Mouse (Mus musculus): Measurements from ENCODE around the gene Rubcn. TPM values are rescaled to one million over a fixed set of nuclear protein-coding genes. Genes with fewer than 3 reads are reported as not detected.

Gene Rubcn
- 17.1 and 20.5 TPM in 2 replicates for polyA plus RNA-seq (2015; fragmentation: Nextera tagmentation; extraction: Ambion mirVana)

GRCm38 (mm10) chr16:32877343-32878156 lies at the start of gene Rubcn, which contains the start of gene Fyttd1:
Rubcn (minus strand) TSS chr16:32877766.
Fyttd1 (plus strand) TSS chr16:32877500.

GRCm38 (mm10) chr16:32913937-32914881 lies 36.6 kb upstream of the Rubcn start, which contains the start of gene Lrch3:
Lrch3 (plus strand) TSS chr16:32914100.

GRCm38 (mm10) chr16:32810321-32810720 lies 67.2 kb downstream of the Rubcn start, which contains the start of gene Smbd1:
Smbd1 (minus strand) TSS chr16:32810477.

GRCm38 (mm10) chr16:32797426-32797689 lies 80.2 kb downstream of the Rubcn start, which contains the start of gene Muc20:
Muc20 (minus strand) TSS chr16:32797435.

Other genes with a start within 250 kb of the Rubcn start
- 14.7 and 16.7 TPM in 2 replicates for gene Tnk2, start 233.9 kb downstream of the Rubcn start, polyA plus RNA-seq (2015; fragmentation: Nextera tagmentation; extraction: Ambion mirVana)
- 0.12 TPM in 2 replicates for gene Muc4, start 141.9 kb downstream of the Rubcn start, polyA plus RNA-seq (2015; fragmentation: Nextera tagmentation; extraction: Ambion mirVana)
- 0.26 and 0.28 TPM in 2 replicates for gene Muc20, start 80.3 kb downstream of the Rubcn start, polyA plus RNA-seq (2015; fragmentation: Nextera tagmentation; extraction: Ambion mirVana)
- not detected in 2 replicates for gene Smbd1, start 67.3 kb downstream of the Rubcn start, polyA plus RNA-seq (2015; fragmentation: Nextera tagmentation; extraction: Ambion mirVana)
- 136 and 145 TPM in 2 replicates for gene Fyttd1, start 266 bp downstream of the Rubcn start, polyA plus RNA-seq (2015; fragmentation: Nextera tagmentation; extraction: Ambion mirVana)
- gene Lrch3, start 36.3 kb upstream of the Rubcn start, polyA plus RNA-seq (2015; fragmentation: Nextera tagmentation; extraction: Ambion mirVana), result 10.5 and 12.2 TPM in 2 replicates
- 2.5 and 2.7 TPM in 2 replicates for gene Iqcg, start 178.5 kb upstream of the Rubcn start, polyA plus RNA-seq (2015; fragmentation: Nextera tagmentation; extraction: Ambion mirVana)
- 670 and 712 TPM in 2 replicates for gene Rpl35a, start 178.7 kb upstream of the Rubcn start, polyA plus RNA-seq (2015; fragmentation: Nextera tagmentation; extraction: Ambion mirVana)
- gene Lmln, start 184.8 kb upstream of the Rubcn start, polyA plus RNA-seq (2015; fragmentation: Nextera tagmentation; extraction: Ambion mirVana), result 1.0 and 1.3 TPM in 2 replicates